Mouse (Mus musculus) layer of hippocampus, adult 9-10 months (tissue): ENCODE results near the gene Akap9.
"Not testable (repeated sequence)": the region's sequence is repeated elsewhere in the genome, so short reads cannot be mapped to it uniquely, and the experiment has no call there.

Experiments used
- DNase-seq: peaks from one replicate; pipeline ENCODE4 v3.0.0; 2022; ENCODE audit warnings: low spot score

Akap9 gene

GRCm38 (mm10) chr5:4040372-4040771, 112.5 kb downstream of the Akap9 start:
- no peak for DNase-seq

GRCm38 (mm10) chr5:4040922-4041321, 113.1 kb downstream of the Akap9 start:
- no peak for DNase-seq

- DNase-seq, result no peak
Measured at GRCm38 (mm10) chr5:4060313-4060712, 132.5 kb downstream of the Akap9 start.

- DNase-seq, result no peak
Measured at GRCm38 (mm10) chr5:4066476-4067115, 138.7 kb downstream of the Akap9 start.

GRCm38 (mm10) chr5:4067203-4067602, 139.3 kb downstream of the Akap9 start:
- DNase-seq, result no peak

- DNase-seq, result no peak
Measured at GRCm38 (mm10) chr5:4079086-4079485, 151.2 kb downstream of the Akap9 start.

GRCm38 (mm10) chr5:4080861-4081260, 153.0 kb downstream of the Akap9 start:
- DNase-seq, result no peak

DNA sequence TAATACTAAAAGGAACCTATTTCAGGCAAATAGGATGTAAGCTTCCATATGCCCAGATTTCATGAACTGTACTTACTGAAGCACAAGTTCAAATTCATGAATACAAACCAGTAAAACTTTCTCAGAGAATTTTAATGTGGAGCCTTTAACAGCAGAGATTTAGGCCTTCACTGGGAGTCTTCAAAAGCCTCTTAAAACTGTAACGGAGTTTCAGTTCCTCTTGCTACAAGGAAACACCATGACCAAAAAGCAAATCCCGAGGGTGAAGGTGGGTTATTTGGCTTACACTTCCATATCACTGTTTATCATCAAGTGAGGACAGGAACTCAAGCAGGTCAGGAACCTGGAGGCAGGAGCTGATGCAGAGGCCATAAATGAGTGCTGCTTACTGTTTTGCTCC, 153.7 kb downstream of the Akap9 start:
- DNase-seq, result no peak

- DNase-seq, result no peak
Measured at GRCm38 (mm10) chr5:4084948-4085347, 157.1 kb downstream of the Akap9 start.

DNA sequence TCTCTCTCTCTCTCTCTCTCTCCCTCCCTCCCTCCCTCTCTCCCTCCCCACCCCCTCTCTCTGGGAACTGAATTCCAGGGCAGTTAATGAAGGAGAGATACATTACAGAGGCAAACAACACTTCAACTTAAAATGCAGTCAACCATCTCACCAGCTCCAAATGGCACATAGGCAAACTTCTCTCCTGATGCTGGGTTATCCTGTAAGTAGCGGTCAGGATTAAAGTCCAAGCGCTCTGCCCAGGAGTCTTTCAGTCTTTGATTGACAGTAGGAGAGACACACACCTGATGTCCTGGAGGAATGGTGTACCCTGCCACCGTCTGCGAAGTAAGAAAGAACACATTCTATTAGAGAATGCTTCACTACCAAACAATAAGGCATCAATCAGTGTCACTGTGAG, 158.5 kb downstream of the Akap9 start:
- no peak for DNase-seq

GRCm38 (mm10) chr5:4088190-4088589, 160.3 kb downstream of the Akap9 start:
- DNase-seq, result no peak

GRCm38 (mm10) chr5:4094471-4094870, 166.6 kb downstream of the Akap9 start:
- no peak for DNase-seq

DNA sequence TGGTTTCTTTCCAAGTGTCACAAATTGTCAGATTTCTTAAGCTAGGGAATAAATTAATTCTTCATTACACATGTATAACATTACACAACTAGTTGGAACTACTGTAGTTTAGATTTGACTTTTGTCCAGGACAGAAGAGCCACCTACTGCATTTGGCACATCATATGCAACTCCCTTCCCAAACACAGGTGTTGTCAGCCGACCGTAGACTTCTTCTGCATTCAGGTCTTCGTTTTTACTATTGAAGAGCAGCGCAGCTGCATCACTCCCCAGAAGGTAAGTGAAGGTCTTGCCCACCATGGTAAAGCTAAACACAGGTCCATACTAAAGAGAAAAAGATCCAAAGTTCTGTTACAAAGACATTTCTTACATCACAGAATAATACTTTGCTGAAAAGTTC, 173.2 kb downstream of the Akap9 start:
- no peak for DNase-seq

DNA sequence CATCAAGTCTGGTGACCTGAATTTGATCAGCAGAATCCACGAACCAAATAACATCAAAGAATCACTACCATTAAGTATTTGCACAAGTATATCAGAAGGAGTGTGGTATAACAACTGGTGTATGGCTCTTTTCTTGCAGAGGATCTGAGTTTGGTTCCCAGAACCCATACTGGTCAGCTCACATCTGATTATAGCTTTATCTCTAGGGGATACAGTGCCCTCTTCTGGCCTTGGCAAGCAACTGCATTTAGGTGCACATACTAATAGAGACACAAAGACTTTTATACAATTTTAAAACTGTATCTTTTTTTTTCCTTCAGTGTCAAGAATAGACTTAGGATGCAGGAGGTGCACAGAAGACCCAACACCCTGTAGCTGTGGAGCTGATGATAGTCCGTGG, 173.9 kb downstream of the Akap9 start:
- no peak for DNase-seq

- DNase-seq, result no peak
Measured at GRCm38 (mm10) chr5:4103626-4104340, 175.9 kb downstream of the Akap9 start.

DNA sequence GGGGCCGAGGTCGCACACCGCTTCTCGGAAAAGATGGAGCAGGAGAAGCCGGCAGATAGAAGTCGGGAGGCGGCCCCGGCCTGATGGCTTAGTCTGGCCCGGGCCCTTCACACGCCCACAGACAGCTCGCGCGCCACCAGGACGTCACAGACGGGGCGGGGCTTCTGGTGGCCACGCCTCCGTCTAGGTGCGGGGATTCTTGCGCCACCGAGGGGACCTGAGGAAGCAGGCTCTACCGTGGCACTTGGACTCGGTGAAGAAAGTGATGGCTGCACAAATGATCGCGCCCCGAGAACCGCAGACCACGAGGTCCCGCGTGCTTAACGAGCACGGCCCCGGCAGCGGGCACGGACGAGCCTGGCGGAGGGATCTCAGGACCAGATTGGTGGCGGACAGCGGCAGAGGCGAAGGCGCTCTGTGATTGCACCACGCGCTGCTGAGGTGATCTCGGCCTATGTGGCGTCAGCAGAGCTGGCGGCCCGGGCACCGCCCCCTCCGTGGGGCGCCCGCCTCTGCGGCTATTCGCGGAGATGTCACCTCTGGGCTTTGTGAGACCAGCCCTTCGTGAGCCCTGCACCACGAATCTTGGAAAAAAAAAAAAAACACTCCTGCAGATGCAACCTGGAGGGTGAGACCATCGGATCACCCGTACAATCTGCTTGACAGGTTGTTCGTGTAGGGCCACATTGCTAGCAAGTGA, 176.6 kb downstream of the Akap9 start, which contains the start of gene Cyp51:
Cyp51 (minus strand) TSS at position 406 of the 700 bp plus-strand sequence.
- peak; percentile 77 for DNase-seq

- no peak for DNase-seq
Measured at GRCm38 (mm10) chr5:4105651-4106186, 177.9 kb downstream of the Akap9 start.

DNA sequence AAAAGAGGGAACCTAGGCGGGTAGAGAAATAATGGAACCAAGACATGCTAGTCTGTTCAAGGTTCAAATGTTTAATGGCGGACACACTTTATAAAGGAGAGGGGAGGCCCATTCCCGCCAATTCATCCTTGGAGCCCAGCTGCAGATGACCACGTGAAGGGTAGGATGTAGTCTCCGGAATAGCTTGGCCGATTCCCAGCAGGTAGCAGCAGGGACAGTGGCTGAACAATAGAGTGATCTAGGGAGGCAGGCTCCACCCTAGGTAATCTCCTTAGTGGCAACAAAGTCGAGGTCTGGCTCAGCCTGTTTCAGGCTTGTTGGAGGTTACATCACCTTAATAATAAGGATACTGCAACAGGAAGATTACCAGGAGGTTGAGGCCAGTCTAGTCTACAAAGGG, 179.2 kb downstream of the Akap9 start:
- not testable (repeated sequence) for DNase-seq

- DNase-seq, result no peak
Measured at GRCm38 (mm10) chr5:4112570-4113098, 184.8 kb downstream of the Akap9 start.
